Mouse (Mus musculus) kidney, adult 2 months (tissue): ENCODE measurements around the gene Clec10a.

Experiments
- CTCF ChIP-seq: fragments of 200-500 bp; conservative IDR thresholded peaks from 2 replicates; pipeline ENCODE4 v1.5.1; 2011; ENCODE audit warnings: low read depth, mild to moderate bottlenecking, control low read depth, low read length, moderate library complexity, mixed read lengths; ENCODE audit not compliant: insufficient read depth, insufficient read length
- POLR2A ChIP-seq: fragments of 200-500 bp; IDR thresholded peaks from one replicate; pipeline ENCODE4 v1.6.1; 2011; ENCODE audit warnings: low read depth, low read length, control low read depth

DNA sequence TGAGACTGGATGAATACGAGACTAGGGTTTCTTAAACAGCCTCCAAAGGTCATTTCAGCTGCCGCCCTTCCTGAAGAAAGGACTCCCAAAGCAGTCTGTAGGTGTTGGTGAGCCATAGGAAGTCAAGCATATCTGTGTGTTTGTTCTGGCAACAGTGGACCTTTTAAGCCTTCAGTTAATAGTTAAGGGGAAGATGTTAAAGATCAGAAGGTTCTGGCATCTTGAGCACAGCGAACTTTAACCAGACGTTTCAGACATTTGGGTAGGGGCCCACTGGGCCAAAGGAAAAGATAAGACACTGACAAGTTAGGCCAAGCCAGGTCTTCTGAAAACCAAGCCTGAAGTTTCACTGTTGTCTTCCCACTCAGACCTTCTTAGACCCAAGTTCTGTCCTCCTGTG lies 62.0 kb downstream of the Clec10a start:
- TF ChIP-seq CTCF = no peak
- TF ChIP-seq POLR2A = no peak
